Mouse (Mus musculus): ENCODE results near the gene Grin2c.
A peak's percentile ranks its signal among the peaks of the same experiment; 100 is the strongest.

The Grin2c gene

DNA sequence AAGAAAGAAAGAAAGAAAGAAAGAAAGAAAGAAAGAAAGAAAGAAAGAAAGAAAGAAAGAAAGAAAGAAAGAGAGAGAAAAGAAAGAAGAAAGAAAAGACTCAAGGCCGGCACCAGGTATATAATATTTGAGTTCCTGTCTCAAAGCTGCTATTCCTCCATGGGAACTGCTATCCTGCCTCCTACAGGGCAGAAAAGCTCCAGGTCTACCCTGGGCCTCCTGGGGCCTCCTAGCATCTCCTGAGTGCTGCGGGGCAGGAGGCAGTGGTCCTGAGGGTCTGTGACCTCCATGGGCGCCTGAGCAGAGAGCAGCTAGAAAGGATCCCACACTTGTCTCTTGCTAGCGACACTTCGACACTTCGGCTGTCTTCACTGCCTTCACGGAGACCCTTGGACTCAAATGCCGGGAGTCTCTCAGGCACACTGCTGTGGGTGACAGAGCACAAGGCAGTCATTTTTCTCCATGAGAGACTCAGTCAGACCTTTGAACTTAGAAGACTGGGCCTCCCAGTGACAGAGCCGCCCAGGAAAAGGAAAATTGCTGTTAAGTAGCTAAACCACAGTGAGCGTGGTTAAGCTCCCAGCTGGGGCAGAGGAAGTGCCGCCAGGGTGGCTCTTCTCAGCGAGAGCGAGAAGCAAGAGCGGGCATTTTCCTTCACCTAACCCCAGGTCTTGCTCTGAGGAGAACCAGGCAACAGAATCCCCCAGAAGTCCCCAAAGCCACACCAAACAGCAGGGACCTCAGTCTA is 35.7 kb downstream of the Grin2c start:
- no peak for DNase-seq (ENCODE audit: low spot score in 2 of 2)

DNA sequence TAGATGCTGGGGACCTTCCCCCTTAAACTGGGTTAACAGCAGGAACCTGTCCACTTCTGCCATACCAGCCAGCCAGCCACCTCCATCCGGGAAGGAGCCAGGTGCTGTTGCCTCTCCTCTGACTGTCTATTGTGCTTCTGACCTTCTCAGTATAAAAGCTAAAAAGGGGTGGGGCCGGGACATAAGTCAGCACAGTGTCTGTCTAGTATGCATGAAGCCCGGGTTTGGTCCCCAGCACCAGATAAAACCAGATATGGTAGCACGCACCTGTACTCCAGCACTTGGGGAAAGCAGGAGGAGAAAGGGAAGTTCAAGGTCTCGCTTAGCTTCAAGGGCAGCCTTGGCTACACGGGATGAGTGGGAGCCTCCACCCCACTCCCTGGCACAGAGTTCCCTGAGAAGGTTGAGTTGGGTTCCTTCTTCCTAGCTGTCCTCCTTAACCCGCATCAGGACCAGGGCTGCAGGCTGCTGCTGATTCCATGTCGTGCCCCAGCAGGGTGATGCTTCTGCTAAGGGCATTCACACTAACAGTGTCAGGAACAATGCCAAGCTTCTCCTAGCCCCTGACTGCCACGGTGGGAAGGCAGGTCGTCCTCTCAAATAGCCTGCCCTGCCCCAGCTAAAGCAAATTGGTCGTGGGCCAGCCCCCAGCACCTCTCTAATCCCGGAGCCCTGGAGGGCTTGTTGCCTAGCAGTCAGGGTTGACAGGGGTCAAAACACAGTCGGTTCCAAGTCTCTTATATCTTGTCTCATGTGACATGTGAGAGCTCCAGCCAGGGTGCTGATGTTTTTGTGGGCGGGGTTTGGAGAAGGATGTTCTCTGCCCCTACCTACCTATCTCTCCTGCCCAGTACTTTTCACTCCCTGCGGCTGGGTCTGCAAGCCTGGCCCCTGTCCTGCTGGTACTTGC is 37.8 kb downstream of the Grin2c start:
- no peak for DNase-seq (ENCODE audit: low spot score in 2 of 2)

GRCm38 (mm10) chr11:115228430-115228829 is 38.6 kb downstream of the Grin2c start:
- no peak for DNase-seq (ENCODE audit: low spot score in 2 of 2)

- DNase-seq (ENCODE audit: low spot score in 2 of 2) = no peak
Measured at GRCm38 (mm10) chr11:115227640-115228039, 39.4 kb downstream of the Grin2c start.

DNA sequence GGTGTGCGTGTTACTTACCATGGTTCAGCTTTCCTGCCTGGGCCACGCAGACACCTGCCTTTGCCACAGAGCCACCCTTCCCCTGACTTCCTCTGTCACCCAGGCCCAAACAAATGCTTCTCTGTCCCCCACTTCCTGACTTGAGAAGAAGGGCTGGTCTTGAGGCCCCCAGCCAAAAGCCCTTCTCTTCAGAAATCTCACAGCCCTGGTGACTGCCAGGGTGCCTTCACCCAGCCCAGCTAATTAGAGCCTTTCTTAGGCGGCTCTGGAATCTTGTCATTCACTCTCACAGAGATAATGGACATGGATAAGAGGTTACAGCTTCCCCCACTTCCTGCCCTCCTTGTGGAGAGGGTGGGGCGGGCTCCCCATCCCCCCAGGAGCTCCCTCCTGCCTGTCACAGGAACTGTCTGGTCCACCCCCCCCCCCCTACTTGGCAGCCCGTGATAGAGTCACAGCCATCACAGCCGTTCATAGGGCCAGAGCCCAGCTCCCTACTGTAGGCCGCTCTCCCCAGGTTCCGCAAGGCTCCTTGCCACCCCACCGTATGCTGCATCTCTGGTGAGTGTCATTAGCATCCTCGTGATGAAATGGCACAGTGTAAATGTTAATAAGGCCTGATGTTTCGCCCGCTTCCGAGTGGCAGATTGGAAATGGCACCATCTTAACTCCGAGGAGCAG is 40.1 kb downstream of the Grin2c start:
- DNase-seq (ENCODE audit: low spot score in 2 of 2) = no peak

GRCm38 (mm10) chr11:115225301-115225700 is 41.7 kb downstream of the Grin2c start:
- no peak for DNase-seq (ENCODE audit: low spot score in 2 of 2)

DNA sequence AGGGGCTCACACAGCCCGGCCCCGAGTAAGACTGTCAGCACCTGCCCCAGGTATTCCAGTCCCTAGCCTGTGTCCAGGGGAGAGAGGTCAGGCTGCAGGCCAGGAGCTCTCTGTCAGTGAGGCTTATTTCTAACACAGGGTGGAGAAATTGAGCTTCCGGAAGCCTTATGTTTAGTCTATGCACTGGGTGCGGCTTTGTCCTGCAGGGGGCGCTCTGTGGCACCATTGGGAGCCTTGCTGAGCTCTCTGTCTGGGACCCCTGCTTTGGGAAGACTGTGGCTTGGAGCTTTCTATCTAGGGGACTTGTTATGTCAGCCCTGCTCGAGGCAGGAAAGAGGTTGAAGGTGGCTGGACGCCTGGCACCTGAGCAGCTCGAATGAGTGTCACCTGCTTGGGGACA is 42.2 kb downstream of the Grin2c start:
- peak in 1 of 2 experiments; percentile 55 for DNase-seq (ENCODE audit: low spot score in 2 of 2)

DNA sequence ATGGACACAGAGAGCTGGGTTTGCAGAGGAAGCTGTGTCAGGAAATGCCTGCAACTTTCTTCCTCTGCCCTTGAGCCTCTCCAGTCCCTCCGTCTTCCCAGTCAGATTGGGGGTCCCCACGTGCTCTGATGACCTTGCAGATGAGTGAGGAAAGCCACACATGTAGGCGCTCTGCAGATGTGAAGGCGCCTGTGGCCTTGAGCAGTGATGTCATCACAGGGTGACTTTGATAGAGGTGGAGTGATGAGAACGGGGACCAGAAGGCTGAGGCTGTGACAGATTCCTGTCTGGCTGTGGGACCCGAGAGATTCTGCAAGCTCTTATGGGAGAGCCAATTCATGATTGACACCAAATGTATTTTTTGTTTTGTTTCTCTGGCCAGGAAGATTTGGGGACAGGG is 43.2 kb downstream of the Grin2c start:
- no peak for DNase-seq (ENCODE audit: low spot score in 2 of 2)

- DNase-seq (ENCODE audit: low spot score in 2 of 2) = no peak
Measured at GRCm38 (mm10) chr11:115223451-115223850, 43.6 kb downstream of the Grin2c start.

DNA sequence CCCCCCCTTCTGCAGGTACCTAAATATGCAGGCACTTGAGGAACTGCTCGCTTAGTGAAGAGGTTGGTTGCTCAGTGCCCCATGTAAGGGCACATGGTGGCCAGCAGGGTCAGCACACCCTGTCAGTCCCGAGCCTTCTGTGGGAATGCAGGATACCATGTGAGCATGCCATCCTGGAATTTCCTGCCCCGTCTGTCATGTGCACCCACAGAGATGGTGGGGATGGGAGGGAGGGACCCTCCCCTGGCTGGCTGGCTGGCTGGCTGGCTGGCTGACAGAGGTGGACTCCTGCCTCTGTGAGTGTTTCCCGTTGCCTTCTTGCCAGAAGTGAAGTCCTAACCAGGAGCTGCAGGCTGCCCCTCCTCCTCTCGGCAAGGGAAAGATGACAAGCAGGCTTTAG is 44.5 kb downstream of the Grin2c start:
- no peak for DNase-seq (ENCODE audit: low spot score in 2 of 2)

DNA sequence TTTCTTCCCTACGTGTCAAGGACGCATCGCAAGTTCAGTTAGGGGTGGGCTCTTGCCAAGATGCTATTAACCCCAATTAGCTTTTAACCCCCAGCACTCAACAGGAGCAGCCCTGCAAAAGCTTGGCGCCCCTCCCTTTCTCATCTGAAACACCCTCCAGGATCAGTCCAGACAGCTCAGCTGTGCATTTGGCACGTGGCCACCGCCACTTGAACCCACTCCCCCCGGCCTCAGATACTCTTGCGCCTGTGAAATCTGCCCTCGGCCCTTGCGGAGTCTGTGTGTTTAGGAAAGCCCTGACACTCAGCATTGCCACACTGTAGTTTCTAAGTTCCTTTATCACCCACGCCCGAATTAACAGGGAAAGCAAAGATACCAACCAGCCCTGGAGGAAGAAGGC is 45.0 kb downstream of the Grin2c start:
- no peak for DNase-seq (ENCODE audit: low spot score in 2 of 2)

GRCm38 (mm10) chr11:115219685-115220084 is 47.4 kb downstream of the Grin2c start:
- no peak for DNase-seq (ENCODE audit: low spot score in 2 of 2)

DNA sequence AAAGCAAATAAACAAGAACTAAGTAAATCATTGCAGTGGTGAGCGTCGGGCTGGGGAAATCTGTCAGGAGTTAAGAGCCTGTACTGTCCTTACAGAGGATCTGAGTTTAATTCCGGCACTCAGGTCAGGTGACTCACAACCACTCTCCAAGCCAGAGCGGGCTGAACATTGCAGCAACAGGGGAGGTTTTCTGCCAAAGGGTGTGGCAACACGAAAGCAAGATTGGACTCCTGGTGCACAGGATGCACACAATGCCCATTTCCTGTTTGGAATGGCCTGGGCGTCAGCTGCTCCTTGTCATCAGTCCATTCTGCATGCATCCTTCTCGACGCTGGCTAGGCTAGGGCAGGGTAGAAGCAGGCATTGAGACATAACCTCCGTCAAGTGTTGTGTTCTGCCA is 47.8 kb downstream of the Grin2c start:
- DNase-seq (ENCODE audit: low spot score in 2 of 2) = no peak

- no peak for DNase-seq (ENCODE audit: low spot score in 2 of 2)
Measured at GRCm38 (mm10) chr11:115217439-115218410, 49.3 kb downstream of the Grin2c start.

DNA sequence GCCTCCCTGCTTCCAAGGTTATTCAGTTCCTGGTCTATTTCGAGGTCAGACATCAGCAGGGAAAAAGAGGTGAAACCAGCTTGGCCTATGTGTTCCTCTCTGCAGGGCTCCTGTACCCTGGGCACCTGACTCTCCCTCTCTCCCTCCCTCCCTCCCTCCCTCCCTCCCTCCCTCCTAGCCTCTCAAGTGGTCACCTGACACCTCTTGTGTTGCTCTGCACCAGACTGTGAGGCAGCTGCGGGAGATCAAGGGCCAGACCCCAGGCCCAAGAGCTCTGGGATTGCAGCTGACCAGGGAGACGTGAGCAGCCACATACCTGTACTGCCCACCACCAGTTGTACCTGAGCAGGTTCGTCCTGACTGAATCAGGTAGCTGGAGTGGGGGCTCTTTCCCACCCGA is 51.9 kb downstream of the Grin2c start:
- no peak for DNase-seq (ENCODE audit: low spot score in 2 of 2)

GRCm38 (mm10) chr11:115212116-115212515 is 54.9 kb downstream of the Grin2c start:
- DNase-seq (ENCODE audit: low spot score in 2 of 2) = no peak

- no peak for DNase-seq (ENCODE audit: low spot score in 2 of 2)
Measured at GRCm38 (mm10) chr11:115209958-115210357, 57.1 kb downstream of the Grin2c start.

DNA sequence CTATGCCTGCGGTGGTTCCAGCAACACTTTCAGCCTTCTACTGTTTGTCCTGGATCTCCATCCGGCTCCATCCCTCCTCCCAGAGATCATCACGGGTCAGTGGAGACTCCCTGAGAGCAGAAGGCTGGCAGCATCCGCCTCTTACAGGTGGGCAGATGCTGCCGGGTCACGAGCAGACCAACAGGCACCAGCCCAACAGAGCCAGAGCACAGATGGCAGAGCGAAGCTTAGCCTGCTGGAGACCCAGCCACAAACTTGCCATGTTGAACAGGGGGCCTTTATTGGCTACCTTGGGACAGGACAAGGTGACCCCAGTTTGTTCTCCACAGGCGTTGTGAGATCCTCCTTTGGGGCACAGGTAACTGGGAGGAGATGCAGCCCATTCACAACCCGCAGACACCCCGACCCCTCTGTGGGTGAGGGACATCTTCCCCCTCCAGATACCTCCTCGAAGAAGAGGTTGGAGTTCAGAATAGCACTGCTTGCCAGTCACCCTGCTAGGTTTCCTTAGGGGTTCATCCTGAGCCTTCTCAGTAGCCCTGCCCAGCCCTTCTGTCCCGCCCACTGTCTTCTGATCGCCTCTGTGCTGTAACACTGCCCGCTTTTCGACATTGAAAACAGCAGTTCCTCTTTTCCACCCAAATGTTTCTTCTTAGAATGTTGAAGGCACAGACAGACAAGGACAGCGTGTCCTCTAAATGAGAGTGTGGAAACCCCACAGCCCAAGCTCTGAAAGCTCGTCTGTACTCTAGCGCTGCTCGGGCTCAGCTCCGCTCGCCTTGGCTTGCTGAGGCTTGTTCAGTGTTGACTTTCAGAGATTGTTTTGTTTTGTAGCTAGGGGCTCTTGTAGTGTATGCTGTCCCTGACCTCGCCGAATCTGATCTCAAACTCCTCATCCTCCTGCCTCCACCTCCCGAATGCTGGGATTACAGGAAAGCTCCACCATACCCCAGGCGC is 58.0 kb downstream of the Grin2c start:
- no peak for DNase-seq (ENCODE audit: low spot score in 2 of 2)

DNA sequence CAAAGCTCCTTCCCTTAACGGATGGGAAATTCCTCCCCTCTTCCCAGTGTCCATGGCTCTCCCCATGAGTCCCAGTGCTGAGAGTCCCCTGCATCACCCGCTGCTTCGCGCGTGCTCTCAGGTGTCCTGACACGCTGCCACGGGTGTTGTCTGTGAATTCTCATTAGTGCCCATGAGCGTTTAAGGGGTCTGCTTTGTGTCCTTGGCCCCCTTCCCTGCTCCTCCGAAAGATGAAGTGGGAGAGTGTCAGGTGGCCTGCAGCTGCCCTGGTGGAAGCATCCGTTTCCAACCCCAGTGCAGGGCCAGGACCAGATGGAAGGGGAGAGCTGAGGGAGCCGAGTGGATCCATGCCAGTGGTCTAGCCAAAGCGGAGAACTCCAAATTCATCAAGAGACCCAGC is 58.9 kb downstream of the Grin2c start:
- no peak for DNase-seq (ENCODE audit: low spot score in 2 of 2)

DNA sequence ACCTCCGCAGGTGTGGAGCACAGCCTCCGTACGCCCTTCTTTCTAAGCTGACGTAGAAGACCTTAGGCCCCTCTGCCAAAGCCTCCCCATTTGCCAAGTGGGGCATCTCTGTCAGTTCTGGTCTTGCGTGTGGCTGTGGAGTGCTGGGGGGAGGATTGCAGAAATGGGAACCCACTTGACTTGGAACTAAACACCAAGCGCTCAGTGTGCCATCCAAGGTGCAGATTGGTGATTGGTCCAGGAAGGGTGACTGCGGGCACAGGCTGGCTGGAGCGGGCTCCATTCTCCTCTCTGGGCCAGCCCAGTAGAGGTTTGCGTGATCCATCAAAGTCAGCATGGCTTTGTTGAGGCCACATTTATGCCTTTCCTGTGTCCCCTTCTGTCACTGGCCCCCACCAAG is 64.3 kb downstream of the Grin2c start:
- DNase-seq (ENCODE audit: low spot score in 2 of 2) = no peak
